Mouse (Mus musculus): Measurements from ENCODE around the gene Gpx4. TPM values are rescaled to one million over a fixed set of nuclear protein-coding genes. Genes with fewer than 3 reads are reported as not detected.
"Not testable (repeated sequence)": the region's sequence is repeated elsewhere in the genome, so short reads cannot be mapped to it uniquely, and the experiment has no call there.

Gene Gpx4
- polyA plus RNA-seq, 1 experiment from 2014 or later, result 458 TPM

DNA sequence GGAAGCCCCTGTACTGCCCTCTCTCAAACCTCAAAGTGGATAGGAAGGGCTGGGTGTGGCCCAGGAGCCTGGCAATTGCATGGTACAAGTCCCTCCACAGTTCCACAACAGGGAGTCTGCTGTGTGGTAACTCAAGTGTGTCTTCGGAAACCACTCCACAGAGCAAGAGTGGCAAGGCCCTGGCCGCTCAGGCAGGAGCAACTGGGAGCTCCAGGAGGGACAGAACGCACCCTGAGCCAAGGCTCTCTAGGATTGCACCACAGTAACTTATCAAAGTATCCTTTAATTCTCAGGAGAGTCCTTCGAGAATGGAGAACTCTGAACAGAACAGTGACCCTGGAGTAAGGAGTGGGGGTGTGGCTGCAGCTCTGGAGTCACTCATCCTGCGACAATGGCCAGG, 11.3 kb upstream of the Gpx4 start:
- H3K9me3 ChIP-seq, result no peaks in the 10 kb centered on the region
- H3K27ac ChIP-seq, result no peak overlapping the region
- WGBS, result 90% methylated on average over 5 of the region's 5 CpGs
- no peak overlapping the region for H3K9ac ChIP-seq
- ATAC-seq (ENCODE audit: low FRiP score), result no peak
- no peak overlapping the region for H3K4me3 ChIP-seq (replicated peaks)
- no peak overlapping the region for H3K4me2 ChIP-seq
- H3K4me1 ChIP-seq, result peaks cover 13% of the 10 kb centered on the region
- H3K36me3 ChIP-seq (replicated peaks), result peaks cover 41% of the 10 kb centered on the region
- H3K27me3 ChIP-seq, result no peaks in the 10 kb centered on the region

DNA sequence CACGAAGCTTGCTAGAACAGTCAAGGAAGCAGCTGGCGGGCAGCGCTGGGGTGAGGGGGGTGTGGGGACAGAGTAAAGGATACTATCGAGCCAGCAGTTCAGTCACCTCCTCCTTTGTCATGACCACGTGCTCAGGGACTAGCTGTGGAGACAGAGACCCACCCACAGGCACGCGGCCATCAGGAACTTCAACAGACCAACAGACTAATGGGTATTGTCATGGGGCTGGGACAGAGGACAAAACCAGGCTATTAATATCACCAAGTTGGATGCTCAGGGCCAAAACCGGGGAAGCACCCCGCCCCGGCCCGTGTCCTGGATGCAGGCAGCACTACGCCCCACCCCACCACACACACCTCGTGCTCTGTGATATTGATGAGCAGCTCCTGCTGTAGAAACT, 10.1 kb upstream of the Gpx4 start:
- 89% methylated on average over 13 of the region's 13 CpGs for WGBS
- no peaks in the 10 kb centered on the region for H3K27me3 ChIP-seq
- H3K27ac ChIP-seq, result 0 out of 2 replicates have a peak overlapping the region, but pooled peaks have one; percentile 42
- peaks cover 41% of the 10 kb centered on the region for H3K36me3 ChIP-seq (replicated peaks)
- H3K9me3 ChIP-seq, result no peaks in the 10 kb centered on the region
- peaks cover 13% of the 10 kb centered on the region for H3K4me1 ChIP-seq
- H3K4me3 ChIP-seq (replicated peaks), result no peak overlapping the region
- no peak overlapping the region for H3K4me2 ChIP-seq
- no peak for ATAC-seq (ENCODE audit: low FRiP score)
- no peak overlapping the region for H3K9ac ChIP-seq

DNA sequence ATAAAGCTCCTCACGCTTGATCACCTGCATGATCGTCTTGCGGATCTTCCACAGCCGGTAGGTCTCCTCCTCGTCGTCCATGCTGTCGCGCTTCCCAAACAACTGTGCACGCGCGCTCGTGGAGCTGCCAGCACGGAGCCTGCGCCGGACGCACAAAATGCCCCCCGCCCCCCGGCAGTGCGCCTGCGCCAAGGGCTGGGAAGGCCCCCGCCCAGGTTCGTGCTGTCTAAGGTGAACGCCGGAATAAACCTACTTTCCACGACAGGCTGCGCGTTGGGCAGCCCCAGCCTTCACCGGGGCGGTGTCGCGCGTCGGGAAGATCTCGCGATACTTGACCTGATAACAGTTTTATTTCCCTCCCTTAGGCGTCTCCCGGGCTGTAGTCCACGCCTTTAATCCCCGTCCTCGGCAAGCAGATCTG, 7.4 kb upstream of the Gpx4 start, which contains the start of gene Polr2e:
Gene Polr2e (minus strand): TSS at position 237 of the 421 bp plus-strand sequence.
- Histone ChIP-seq H3K27ac (peak within 1 kb of the TSS; percentile 63; the same call in 1 of the 2 replicates), H3K9ac (peak within 1 kb of the TSS; percentile 82), H3K4me1 (peaks cover 17% of the 10 kb centered on the region), H3K9me3 (no peaks in the 10 kb centered on the region), H3K36me3 (replicated peaks) (peaks cover 38% of the 10 kb centered on the region), H3K27me3 (no peaks in the 10 kb centered on the region), H3K4me3 (replicated peaks) (peak within 1 kb of the TSS; percentile 84), H3K4me2 (peak within 1 kb of the TSS; percentile 79)
- WGBS, result under 1% methylated on average over 40 of the region's 40 CpGs
- ATAC-seq (ENCODE audit: low FRiP score), result peak; percentile 98

DNA sequence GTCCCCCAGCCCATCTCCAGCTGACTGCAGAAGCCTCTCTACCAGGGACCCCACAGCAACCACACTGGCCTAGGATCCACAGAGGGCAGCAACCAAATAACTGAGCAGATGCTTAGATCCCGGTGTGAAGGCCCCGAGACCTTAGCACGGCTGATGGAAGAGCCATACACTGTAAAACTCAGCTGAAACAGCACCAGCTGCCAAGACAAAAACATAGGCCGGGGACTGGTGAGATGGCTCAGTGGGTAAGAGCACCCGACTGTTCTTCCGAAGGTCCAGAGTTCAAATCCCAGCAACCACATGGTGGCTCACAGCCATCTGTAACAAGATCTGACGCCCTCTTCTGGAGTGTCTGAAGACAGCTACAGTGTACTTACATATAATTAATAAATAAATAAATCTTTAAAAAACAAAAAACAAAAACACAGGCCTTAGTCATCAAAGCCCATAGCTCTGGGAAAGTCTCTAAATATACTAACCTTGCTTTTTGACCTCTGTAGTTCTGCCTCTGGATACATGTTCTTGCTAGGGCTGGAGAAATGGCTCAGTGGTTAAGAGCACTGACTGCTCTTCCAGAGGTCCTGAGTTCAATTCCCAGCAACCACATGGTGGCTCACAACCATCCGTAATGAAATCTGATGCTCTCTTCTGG, 5.4 kb upstream of the Gpx4 start:
- Histone ChIP-seq H3K4me1 (peaks cover 18% of the 10 kb centered on the region), H3K36me3 (replicated peaks) (peaks cover 19% of the 10 kb centered on the region)
- H3K9me3 ChIP-seq; H3K9ac ChIP-seq; ATAC-seq (ENCODE audit: low FRiP score); H3K4me2 ChIP-seq; H3K27ac ChIP-seq; H3K4me3 ChIP-seq (replicated peaks); H3K27me3 ChIP-seq: not testable (repeated sequence)
- 89% methylated on average over 8 of the region's 8 CpGs for WGBS

DNA sequence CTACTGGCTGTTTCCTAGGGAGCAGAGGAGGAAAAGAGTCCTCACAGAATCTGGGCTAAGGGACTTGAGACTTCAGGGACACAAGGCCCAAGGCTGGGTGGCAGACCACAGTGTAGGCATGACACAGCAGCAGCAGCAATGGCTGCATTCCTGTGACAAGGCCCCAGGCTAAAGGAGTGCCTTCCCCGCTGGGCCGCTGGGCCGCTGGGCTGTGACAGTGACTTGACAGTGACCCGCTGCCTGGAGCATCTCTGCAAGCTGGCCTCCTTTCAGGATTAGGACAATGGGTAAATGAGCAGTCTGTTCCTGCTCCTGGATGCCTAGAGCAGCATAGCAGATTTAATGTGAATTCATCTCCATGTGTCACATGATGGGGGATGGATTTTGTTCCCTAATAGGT, 2.9 kb upstream of the Gpx4 start:
- Histone ChIP-seq H3K27ac (peak overlapping the region; percentile 70; the same call in 1 of the 2 replicates), H3K9me3 (no peaks in the 10 kb centered on the region), H3K4me2 (no peak overlapping the region), H3K9ac (0 out of 2 replicates have a peak overlapping the region, but pooled peaks have one; percentile 5), H3K36me3 (replicated peaks) (no peaks in the 10 kb centered on the region), H3K4me1 (peaks cover 29% of the 10 kb centered on the region), H3K4me3 (replicated peaks) (no peak overlapping the region), H3K27me3 (peaks cover 6% of the 10 kb centered on the region; the same call in 1 of the 2 replicates)
- 48% methylated on average over 4 of the region's 4 CpGs for WGBS
- ATAC-seq (ENCODE audit: low FRiP score), result no peak

DNA sequence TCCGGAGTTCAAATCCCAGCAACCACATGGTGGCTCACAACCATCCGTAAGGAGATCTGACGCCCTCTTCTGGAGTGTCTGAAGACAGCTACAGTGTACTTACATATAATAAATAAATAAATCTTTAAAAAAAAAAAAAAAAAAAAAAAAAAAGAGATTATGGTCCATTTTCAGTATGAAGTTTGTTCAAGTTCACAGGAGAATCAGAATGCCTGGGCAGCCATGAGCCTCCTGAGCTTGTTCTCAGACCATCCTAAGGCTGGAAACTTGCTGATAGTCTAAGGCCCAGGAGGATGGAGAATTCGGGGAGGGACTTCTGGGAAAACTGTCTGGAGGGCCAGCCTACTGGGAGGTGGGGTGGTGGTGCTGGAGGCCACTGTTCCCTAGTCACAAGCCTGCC, 1.6 kb upstream of the Gpx4 start:
- not testable (repeated sequence) for H3K4me3 ChIP-seq (replicated peaks); ATAC-seq (ENCODE audit: low FRiP score); H3K36me3 ChIP-seq (replicated peaks); H3K9me3 ChIP-seq; H3K4me2 ChIP-seq; H3K27ac ChIP-seq; H3K9ac ChIP-seq; H3K27me3 ChIP-seq
- 77% methylated on average over 3 of the region's 4 CpGs for WGBS
- peaks cover 35% of the 10 kb centered on the region for H3K4me1 ChIP-seq

DNA sequence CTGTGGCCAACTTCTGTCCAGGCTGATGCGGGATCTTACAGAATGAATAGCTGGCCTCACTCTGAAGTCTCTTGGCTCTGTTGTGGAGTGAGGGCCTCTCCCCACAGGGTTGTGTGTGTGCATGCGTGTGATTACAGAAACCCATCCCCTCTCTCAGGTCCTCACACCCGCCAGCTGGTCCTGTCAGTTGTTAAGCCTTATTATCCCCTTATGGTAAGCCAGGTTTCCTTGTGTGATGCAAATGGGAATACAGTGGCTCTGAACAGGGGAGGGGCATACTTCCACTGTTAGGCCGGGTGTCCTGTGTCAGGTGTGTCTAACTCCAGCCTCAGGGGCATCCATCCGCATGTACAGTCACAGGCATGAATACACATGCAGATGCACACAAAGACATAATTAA, 1.2 kb upstream of the Gpx4 start:
- Histone ChIP-seq H3K36me3 (replicated peaks) (no peaks in the 10 kb centered on the region), H3K4me2 (no peak overlapping the region), H3K4me3 (replicated peaks) (no peak overlapping the region), H3K27ac (no peak overlapping the region), H3K9me3 (no peaks in the 10 kb centered on the region), H3K4me1 (peaks cover 39% of the 10 kb centered on the region), H3K9ac (no peak overlapping the region), H3K27me3 (peaks cover 6% of the 10 kb centered on the region; the same call in 1 of the 2 replicates)
- 87% methylated on average over 5 of the region's 5 CpGs for WGBS
- no peak for ATAC-seq (ENCODE audit: low FRiP score)

DNA sequence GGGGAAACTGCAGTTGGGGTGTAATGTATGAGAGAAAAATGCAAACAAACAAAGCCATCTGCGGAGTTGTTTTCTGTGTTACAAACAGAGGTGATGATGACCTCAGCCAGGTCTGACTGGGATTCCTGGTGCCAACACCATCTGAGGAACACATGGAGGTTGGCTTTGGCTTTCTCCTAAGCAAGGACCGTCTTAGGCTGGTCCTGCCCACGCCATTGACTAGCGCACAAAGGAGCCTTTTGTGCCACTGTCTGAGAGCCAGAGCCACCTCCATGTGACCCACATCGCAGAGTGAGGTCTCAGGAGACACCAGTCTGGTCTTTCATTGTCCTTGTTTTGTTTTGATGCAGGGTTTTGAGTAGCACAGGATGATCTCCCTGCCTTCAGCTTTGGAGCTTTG, 1.4 kb downstream of the Gpx4 start:
- no peak overlapping the region for H3K4me3 ChIP-seq (replicated peaks)
- peaks cover 49% of the 10 kb centered on the region for H3K4me1 ChIP-seq
- H3K27ac ChIP-seq, result peak overlapping the region; percentile 72
- no peaks in the 10 kb centered on the region for H3K9me3 ChIP-seq
- H3K4me2 ChIP-seq, result 0 out of 2 replicates have a peak overlapping the region, but pooled peaks have one; percentile 2
- H3K36me3 ChIP-seq (replicated peaks), result no peaks in the 10 kb centered on the region
- ATAC-seq (ENCODE audit: low FRiP score), result no peak
- 3% methylated on average over 5 of the region's 5 CpGs for WGBS
- peaks cover 6% of the 10 kb centered on the region; the same call in 1 of the 2 replicates for H3K27me3 ChIP-seq
- no peak overlapping the region for H3K9ac ChIP-seq

DNA sequence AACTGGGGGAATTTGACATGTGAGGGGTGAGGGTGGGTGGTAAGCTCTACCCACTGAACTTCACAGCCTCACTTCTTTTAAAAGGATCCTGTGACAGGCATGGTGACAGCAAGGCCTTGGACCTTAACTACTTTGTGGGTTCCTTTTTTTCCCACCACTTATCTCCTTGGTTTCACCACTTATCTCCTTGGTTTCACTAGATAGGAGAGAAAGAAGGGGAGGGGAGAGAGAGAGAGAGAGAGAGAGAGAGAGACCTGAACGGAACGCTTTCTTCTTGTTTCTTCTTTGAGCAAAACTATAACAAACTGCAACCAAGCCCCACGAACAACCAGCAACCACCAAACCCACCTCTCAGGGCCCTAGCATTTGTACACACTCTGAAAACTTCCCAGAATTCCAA, 1.9 kb downstream of the Gpx4 start:
- no peak for ATAC-seq (ENCODE audit: low FRiP score)
- no peaks in the 10 kb centered on the region for H3K9me3 ChIP-seq
- H3K9ac ChIP-seq, result no peak overlapping the region
- H3K27ac ChIP-seq, result peak overlapping the region; percentile 72
- 54% methylated on average over 3 of the region's 3 CpGs for WGBS
- no peaks in the 10 kb centered on the region for H3K36me3 ChIP-seq (replicated peaks)
- H3K4me1 ChIP-seq, result peaks cover 49% of the 10 kb centered on the region
- no peak overlapping the region for H3K4me2 ChIP-seq
- peaks cover 6% of the 10 kb centered on the region; the same call in 1 of the 2 replicates for H3K27me3 ChIP-seq
- no peak overlapping the region for H3K4me3 ChIP-seq (replicated peaks)

DNA sequence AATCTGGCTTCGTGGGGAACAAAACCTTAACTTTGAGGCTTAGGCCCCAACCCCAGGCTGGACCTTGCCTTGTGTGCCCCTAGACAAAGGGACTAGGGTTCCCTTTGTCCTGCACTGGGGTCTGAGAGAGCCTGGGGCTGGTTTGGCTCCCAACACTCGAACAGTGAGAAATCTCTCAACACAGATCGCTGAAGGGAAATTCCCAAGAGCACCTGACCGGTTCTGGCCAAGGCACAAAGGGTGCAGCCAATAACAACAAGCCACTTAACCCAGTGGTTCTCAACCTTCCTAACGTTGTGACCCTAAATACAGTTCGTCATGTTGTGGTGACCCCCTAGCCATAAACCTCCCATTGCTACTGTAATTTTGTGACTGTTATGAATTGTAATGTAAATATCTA, 3.3 kb downstream of the Gpx4 start:
- Histone ChIP-seq H3K36me3 (replicated peaks) (no peaks in the 10 kb centered on the region), H3K9me3 (no peaks in the 10 kb centered on the region), H3K27me3 (peaks cover 6% of the 10 kb centered on the region; the same call in 1 of the 2 replicates), H3K9ac (no peak overlapping the region), H3K4me1 (peaks cover 56% of the 10 kb centered on the region), H3K27ac (no peak overlapping the region), H3K4me3 (replicated peaks) (no peak overlapping the region), H3K4me2 (no peak overlapping the region)
- WGBS, result 12% methylated on average over 6 of the region's 6 CpGs
- no peak for ATAC-seq (ENCODE audit: low FRiP score)

DNA sequence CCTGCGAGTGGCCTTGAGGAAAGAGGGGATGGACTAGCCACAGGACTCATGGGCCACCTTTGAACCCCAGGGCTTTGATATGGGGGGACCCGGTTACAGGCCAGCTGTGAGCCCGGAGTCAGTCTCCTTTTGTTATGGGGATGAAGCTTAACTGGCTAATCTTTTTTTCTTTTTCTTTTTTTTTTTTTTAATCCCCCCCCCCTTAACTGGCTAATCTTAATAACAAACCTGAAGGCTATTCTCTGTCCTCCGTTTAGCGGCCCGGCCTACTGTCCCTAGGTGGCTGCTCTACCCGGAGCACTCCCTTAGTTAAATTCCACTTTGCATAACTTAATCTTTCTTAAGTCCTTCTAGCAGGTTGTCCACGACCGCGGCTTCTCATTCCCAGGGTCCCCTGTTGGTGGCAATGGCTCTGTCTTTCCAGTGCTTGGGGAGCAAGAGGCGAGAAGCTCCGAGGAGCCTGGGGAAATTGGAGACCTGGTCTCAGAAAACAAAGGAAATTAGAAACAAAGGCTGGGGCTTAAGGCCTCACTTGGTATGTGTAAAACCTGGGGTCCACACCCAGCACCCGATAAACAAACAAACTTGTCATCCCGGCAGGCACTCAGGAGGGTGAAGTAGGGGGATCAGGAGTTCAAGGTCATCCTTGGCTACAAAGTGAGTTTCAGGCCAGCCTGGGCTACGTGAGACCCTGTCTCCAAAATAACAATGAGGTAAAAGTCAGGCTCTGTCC, 4.1 kb downstream of the Gpx4 start:
- Histone ChIP-seq H3K9ac (0 out of 2 replicates have a peak overlapping the region, but pooled peaks have one; percentile 7), H3K4me3 (replicated peaks) (no peak overlapping the region), H3K27ac (no peak overlapping the region), H3K36me3 (replicated peaks) (no peaks in the 10 kb centered on the region; the same call in 1 of the 2 replicates), H3K27me3 (peaks cover 6% of the 10 kb centered on the region; the same call in 1 of the 2 replicates), H3K4me1 (peaks cover 61% of the 10 kb centered on the region), H3K4me2 (no peak overlapping the region), H3K9me3 (no peaks in the 10 kb centered on the region)
- no peak for ATAC-seq (ENCODE audit: low FRiP score)
- 11% methylated on average over 15 of the region's 15 CpGs for WGBS

DNA sequence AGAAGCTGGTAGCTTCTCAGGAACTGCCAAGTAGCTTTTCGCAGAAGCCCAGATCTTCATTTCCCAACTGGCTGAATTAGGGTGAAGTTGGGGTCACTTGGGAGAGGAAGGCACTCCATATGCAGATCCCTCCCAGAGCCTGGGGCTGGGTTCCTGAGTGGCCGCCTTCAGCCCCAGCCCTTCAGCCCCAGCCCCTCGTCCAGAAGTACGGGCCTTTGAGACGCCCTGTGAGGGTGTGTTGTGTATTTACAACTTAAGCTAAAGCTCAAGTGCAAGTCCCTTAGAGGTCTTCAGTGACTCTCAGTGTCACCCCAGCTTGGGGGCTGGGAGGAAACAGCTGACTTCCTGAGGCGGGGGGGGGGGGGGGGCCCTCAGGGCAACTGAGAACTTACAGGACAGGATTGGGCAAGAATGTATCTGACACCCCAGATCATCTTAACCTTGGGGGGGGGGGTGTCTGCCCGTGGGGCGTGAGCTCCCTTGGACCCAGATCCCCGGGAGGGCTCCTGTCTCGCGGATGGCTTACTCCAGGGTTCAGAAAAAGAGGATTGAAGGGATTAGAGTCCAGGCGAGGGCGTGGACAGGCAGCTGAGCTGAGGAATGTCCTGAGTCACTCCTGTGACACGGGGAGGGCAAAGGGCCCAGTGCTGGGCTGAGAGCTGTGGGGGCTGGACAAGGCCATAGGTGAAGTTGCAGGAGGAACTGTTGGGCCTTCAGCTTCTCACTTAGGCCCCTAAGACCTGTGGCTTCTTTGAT, 4.8 kb downstream of the Gpx4 start:
- peaks cover 60% of the 10 kb centered on the region for H3K4me1 ChIP-seq
- 0 out of 2 replicates have a peak overlapping the region, but pooled peaks have one; percentile 7 for H3K9ac ChIP-seq
- 28% methylated on average over 13 of the region's 14 CpGs for WGBS

More for the DNA sequence above, 4.8 kb downstream of the Gpx4 start:
- peaks cover 6% of the 10 kb centered on the region for H3K36me3 ChIP-seq (replicated peaks)
- ATAC-seq (ENCODE audit: low FRiP score), result no peak
- H3K27me3 ChIP-seq, result peaks cover 5% of the 10 kb centered on the region; the same call in 1 of the 2 replicates
- H3K4me3 ChIP-seq (replicated peaks), result no peak overlapping the region
- no peak overlapping the region for H3K27ac ChIP-seq
- no peaks in the 10 kb centered on the region for H3K9me3 ChIP-seq
- no peak overlapping the region for H3K4me2 ChIP-seq
